In genomic region chr3:27550409-27550808, GRCm38 (mm10) we compare ENCODE assay signal across 22 mouse cellular contexts.
DNase-seq lines count a peak whose midpoint lies in the region; ATAC-seq and TF ChIP-seq lines count a peak whose summit lies in the region.
"Had no signal": no experiment of that assay in that cellular context is flagged by ENCODE, and none has a peak within 500 bp of the region (broad histone marks: within the 10 kb centered on the region; RNA-seq: fewer than 3 reads in every experiment).

No protein-coding gene starts in this region.

- intact Hi-C loops in gastrocnemius, adult 2 months (cut with DNase I) = no loop called here

- H3K9ac ChIP-seq in kidney, postnatal 0 days (ENCODE audit: low read depth, low read length) = no peak overlapping the region
- no peak overlapping the region for H3K9ac ChIP-seq in lung, postnatal 0 days (replicated peaks; ENCODE audit: low read depth)
- no peak overlapping the region for H3K9ac ChIP-seq in stomach, postnatal 0 days (ENCODE audit: low read length)
- H3K9ac ChIP-seq: heart, embryonic 12.5 days; hindbrain, embryonic 15.5 days; intestine, embryonic 15.5 days; lung, embryonic 15.5 days had no signal

- 94% methylated on average over 1 of the region's 1 CpGs for WGBS in kidney, postnatal 0 days
- WGBS in lung, postnatal 0 days = 97% methylated on average over 1 of the region's 1 CpGs
- 84% methylated on average over 1 of the region's 1 CpGs for WGBS in stomach, postnatal 0 days

- no peak overlapping the region for H3K4me3 ChIP-seq in gastrocnemius, adult 2 months
- H3K4me3 ChIP-seq in kidney, postnatal 0 days (replicated peaks; ENCODE audit: low read depth, low read length) = no peak overlapping the region
- H3K4me3 ChIP-seq in lung, postnatal 0 days (ENCODE audit: low read depth, low read length) = no peak overlapping the region
- H3K4me3 ChIP-seq in stomach, postnatal 0 days (ENCODE audit: low read depth, low read length) = no peak overlapping the region
- H3K4me3 ChIP-seq: forebrain, embryonic 10.5 days; heart, embryonic 12.5 days; hindbrain, embryonic 15.5 days; intestine, embryonic 15.5 days; limb, embryonic 10.5 days; lung, embryonic 15.5 days had no signal

- H3K9me3 ChIP-seq in kidney, postnatal 0 days (replicated peaks; ENCODE audit: low read length) = no peaks in the 10 kb centered on the region
- H3K9me3 ChIP-seq in lung, postnatal 0 days (ENCODE audit: low read length) = no peaks in the 10 kb centered on the region
- no peaks in the 10 kb centered on the region for H3K9me3 ChIP-seq in stomach, postnatal 0 days (ENCODE audit: control insufficient read depth, low read length)
- H3K9me3 ChIP-seq: forebrain, embryonic 10.5 days; heart, embryonic 12.5 days; hindbrain, embryonic 15.5 days; intestine, embryonic 15.5 days; limb, embryonic 10.5 days; lung, embryonic 15.5 days had no signal

- H3K4me1 ChIP-seq in kidney, postnatal 0 days (replicated peaks; ENCODE audit: insufficient read depth, low read length) = no peaks in the 10 kb centered on the region; the same call in 1 of the 2 replicates
- no peaks in the 10 kb centered on the region for H3K4me1 ChIP-seq in lung, postnatal 0 days (ENCODE audit: insufficient read depth, low read depth, low read length)
- no peaks in the 10 kb centered on the region for H3K4me1 ChIP-seq in stomach, postnatal 0 days (replicated peaks; ENCODE audit: control insufficient read depth, insufficient read depth)
- H3K4me1 ChIP-seq: forebrain, embryonic 10.5 days; heart, embryonic 12.5 days; hindbrain, embryonic 15.5 days; intestine, embryonic 15.5 days; limb, embryonic 10.5 days; lung, embryonic 15.5 days had no signal

- TF ChIP-seq EP300 in lung, postnatal 0 days (IDR thresholded peaks at IDR 0.05) = no peak
- no peak for TF ChIP-seq EP300 in stomach, postnatal 0 days (optimal IDR thresholded peaks at IDR 0.05)

- DNase-seq in gastrocnemius, adult 2 months = no peak
- no peak for DNase-seq in gastrocnemius, postnatal 25 days
- no peak for DNase-seq in kidney, postnatal 0 days (ENCODE audit: low spot score)
- no peak for DNase-seq in kidney, postnatal 25 days
- DNase-seq in lung, postnatal 0 days (ENCODE audit: low spot score) = no peak
- DNase-seq in lung, adult 18-20 months = no peak
- DNase-seq in stomach, postnatal 0 days (ENCODE audit: low spot score) = no peak
- no peak for DNase-seq in thymus, postnatal 0 days (ENCODE audit: low spot score)
- DNase-seq: adrenal gland, adult 8-10 months; cerebellum, adult 11-12 months; cerebellum, postnatal 10 days; heart, postnatal 4 days; kidney, postnatal 4 days; liver; thymus, adult 2 months had no signal

- 0 out of 2 replicates have a peak, but pooled peaks cover 3% of the 10 kb centered on the region for H3K36me3 ChIP-seq in kidney, postnatal 0 days (ENCODE audit: insufficient read depth, low read length)
- peaks cover 2% of the 10 kb centered on the region; the same call in 1 of the 2 replicates for H3K36me3 ChIP-seq in lung, postnatal 0 days (ENCODE audit: insufficient read depth, low read length)
- peaks cover under 1% of the 10 kb centered on the region; the same call in 1 of the 2 replicates for H3K36me3 ChIP-seq in stomach, postnatal 0 days (ENCODE audit: control insufficient read depth, insufficient read depth, low read length)
- H3K36me3 ChIP-seq: hindbrain, embryonic 15.5 days; intestine, embryonic 15.5 days had no signal

- no peak overlapping the region for H3K27ac ChIP-seq in gastrocnemius, adult 2 months
- no peak overlapping the region for H3K27ac ChIP-seq in kidney, postnatal 0 days
- H3K27ac ChIP-seq in lung, postnatal 0 days (ENCODE audit: low read length) = no peak overlapping the region
- no peak overlapping the region for H3K27ac ChIP-seq in stomach, postnatal 0 days (replicated peaks)
- H3K27ac ChIP-seq: forebrain, embryonic 10.5 days; hindbrain, embryonic 15.5 days; intestine, embryonic 15.5 days; limb, embryonic 10.5 days; lung, embryonic 15.5 days had no signal

- TF ChIP-seq CTCF in gastrocnemius, adult 2 months (IDR thresholded peaks at IDR 0.05) = peak; percentile 41
- peak; percentile 46 for TF ChIP-seq CTCF in kidney, postnatal 0 days (IDR thresholded peaks at IDR 0.05; ENCODE audit: low read depth)
- TF ChIP-seq CTCF in lung, postnatal 0 days (IDR thresholded peaks at IDR 0.05) = peak; percentile 39
- peak; percentile 52 for TF ChIP-seq CTCF in stomach, postnatal 0 days (IDR thresholded peaks at IDR 0.05; ENCODE audit: low read depth)

- ATAC-seq in kidney, postnatal 0 days (replicated peaks; ENCODE audit: low FRiP score, low read depth) = no peak
- ATAC-seq in lung, postnatal 0 days = no peak
- no peak for ATAC-seq in stomach, postnatal 0 days (ENCODE audit: low FRiP score, low TSS enrichment)
- ATAC-seq: intestine, embryonic 15.5 days had no signal

- H3K4me2 ChIP-seq in kidney, postnatal 0 days (ENCODE audit: low read length) = no peak overlapping the region
- H3K4me2 ChIP-seq in lung, postnatal 0 days (replicated peaks; ENCODE audit: low read depth, low read length) = no peak overlapping the region
- no peak overlapping the region for H3K4me2 ChIP-seq in stomach, postnatal 0 days (replicated peaks; ENCODE audit: low read depth)
- H3K4me2 ChIP-seq: heart, embryonic 12.5 days; hindbrain, embryonic 15.5 days; intestine, embryonic 15.5 days; lung, embryonic 15.5 days; midbrain, embryonic 11.5 days had no signal

- no peaks in the 10 kb centered on the region for H3K27me3 ChIP-seq in kidney, postnatal 0 days (ENCODE audit: insufficient read depth, low read length)
- H3K27me3 ChIP-seq in lung, postnatal 0 days (replicated peaks; ENCODE audit: insufficient read depth, low read length) = no peaks in the 10 kb centered on the region
- H3K27me3 ChIP-seq in stomach, postnatal 0 days (ENCODE audit: control insufficient read depth, insufficient read depth, low read length) = no peaks in the 10 kb centered on the region
- H3K27me3 ChIP-seq: heart, embryonic 12.5 days; hindbrain, embryonic 15.5 days; intestine, embryonic 15.5 days; lung, embryonic 15.5 days had no signal
